Mouse (Mus musculus): Measurements from ENCODE around the gene Traf3.

DNA sequence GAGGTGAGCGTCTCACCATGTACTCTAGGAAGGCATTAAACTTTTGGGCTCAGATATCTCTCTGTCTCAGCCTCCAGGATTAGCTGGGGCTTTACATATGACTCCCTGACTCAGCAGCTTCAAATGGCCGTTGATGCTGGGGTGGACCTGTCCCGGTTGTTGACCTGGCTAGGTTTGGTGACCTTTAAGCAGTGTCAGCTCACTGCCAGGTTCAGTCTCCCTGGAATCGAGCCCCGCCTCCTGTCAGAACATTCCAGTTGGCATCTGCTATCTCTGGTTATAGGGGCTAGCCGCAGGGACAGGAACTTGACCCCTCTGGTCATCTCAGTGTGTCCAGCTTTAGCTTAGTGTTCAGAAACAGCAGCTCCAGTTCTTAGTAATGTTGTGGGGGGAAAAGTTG is 110.2 kb downstream of the Traf3 start:
- TF ChIP-seq CTCF (IDR thresholded peaks at IDR 0.05; ENCODE audit: low read depth), result no peak
- no peak for TF ChIP-seq EP300 (IDR thresholded peaks at IDR 0.05; ENCODE audit: low read depth)

Data from liver, embryonic 14.5 days (tissue).